Mouse (Mus musculus) splenic B cell, adult 2 months (primary cell): ENCODE measurements at regions not wholly inside any gene's neighbourhood (a gene's known extent, or its start where the extent isn't known, plus 50 kb on each side); places are given as distances from the start of the nearest gene placed in this dataset.

Source experiments
- DNase-seq: peaks from one replicate; pipeline ENCODE4 v3.0.0-alpha.2; 2011; ENCODE audit warnings: low read depth, low spot score
- H3K27me3 ChIP-seq: 2 replicates; pipeline ENCODE4 v1.6.1; 2012; ENCODE audit warnings: mild to moderate bottlenecking, low read length, moderate library complexity, mixed read lengths; ENCODE audit not compliant: control insufficient read depth, poor library complexity, insufficient read depth, severe bottlenecking
- H3K36me3 ChIP-seq: 2 replicates; pipeline ENCODE4 v1.6.1; 2012; ENCODE audit warnings: mild to moderate bottlenecking, low read length, moderate library complexity, mixed read lengths; ENCODE audit not compliant: control insufficient read depth, poor library complexity, insufficient read depth, severe bottlenecking

DNA sequence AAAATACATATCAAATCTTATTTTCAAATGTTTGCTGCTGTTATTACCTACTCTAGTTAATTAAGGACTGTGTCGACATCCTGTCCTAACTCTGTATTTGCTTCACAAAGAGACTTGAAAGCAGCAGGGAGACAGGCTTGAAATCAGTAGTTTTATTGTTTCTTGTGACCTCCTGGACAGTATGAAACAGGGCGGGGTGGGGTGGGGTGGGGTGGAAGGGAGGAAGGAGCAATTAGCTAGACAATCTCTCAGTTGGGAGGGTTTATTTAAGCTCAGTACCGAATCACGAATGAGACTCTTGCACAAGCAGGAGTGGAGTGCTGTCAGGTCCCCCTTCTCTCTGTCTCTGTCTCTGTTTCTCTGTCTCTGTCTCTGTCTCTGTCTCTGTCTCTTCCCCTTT, 421.2 kb downstream of the Btg1 start:
- H3K27me3 ChIP-seq: no peaks in the 10 kb centered on the region

DNA sequence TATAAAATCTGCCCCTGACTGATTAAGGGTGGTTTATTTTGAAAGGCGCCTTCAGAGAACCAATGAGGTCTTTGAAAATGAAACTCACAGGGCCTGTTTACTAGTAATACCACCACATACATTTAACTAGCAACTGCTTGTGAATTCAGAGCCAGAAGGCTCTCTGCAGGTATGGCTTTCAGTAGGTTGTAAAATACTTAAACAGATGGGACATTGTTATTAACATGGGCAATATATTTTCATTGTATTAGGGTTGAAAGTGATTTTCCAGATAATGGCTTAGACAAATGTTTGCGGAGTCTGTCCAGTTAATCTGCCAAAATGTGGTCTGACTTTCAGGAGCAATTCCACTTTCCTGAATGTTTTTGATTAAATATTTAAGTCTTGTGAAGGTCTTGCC, 430.8 kb downstream of the Btg1 start:
- DNase-seq: no peak
- Histone ChIP-seq H3K36me3 (no peaks in the 10 kb centered on the region), H3K27me3 (no peaks in the 10 kb centered on the region)

More for the DNA sequence above, 421.2 kb downstream of the Btg1 start:
- no peak for DNase-seq
- H3K36me3 ChIP-seq: no peaks in the 10 kb centered on the region

DNA sequence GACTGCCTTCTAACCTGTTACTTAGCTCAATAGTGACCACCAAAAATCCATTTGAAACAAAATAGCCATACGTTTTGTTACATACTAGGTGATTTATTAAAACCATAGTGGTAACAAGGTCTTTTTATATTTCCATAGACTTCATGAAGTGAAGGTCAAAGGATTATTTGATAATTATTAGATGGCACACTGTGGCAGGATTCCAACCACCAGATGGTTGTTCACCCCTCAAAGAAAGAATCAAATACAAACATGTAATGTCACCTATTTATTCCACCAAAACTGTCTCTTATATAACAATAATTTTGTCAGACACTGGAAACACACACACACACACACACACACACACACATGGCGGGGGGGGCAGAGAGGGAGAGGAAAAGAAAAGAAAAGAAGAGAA, 431.2 kb downstream of the Btg1 start:
- Histone ChIP-seq H3K27me3 (no peaks in the 10 kb centered on the region), H3K36me3 (no peaks in the 10 kb centered on the region)
- DNase-seq: no peak

DNA sequence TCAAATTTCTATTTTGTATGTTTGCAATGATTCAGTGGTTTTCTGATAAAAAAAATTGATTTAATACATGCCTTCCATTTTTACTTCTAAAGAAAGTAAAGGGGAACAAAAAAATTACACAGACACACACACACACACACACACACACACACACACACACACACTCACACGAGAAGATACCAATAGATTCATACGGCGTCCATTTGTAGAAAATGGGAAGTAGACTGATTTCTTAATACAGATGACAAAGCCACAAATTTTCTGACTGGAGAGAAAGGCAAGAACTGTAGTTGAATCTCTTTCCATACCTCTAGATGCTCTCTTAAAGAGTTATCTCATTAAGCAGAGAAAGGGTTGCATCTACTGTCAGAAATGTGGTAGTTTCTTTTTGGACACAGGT, 424.9 kb upstream of the Dcn start:
- no peaks in the 10 kb centered on the region for H3K27me3 ChIP-seq
- no peaks in the 10 kb centered on the region for H3K36me3 ChIP-seq
- DNase-seq: no peak

DNA sequence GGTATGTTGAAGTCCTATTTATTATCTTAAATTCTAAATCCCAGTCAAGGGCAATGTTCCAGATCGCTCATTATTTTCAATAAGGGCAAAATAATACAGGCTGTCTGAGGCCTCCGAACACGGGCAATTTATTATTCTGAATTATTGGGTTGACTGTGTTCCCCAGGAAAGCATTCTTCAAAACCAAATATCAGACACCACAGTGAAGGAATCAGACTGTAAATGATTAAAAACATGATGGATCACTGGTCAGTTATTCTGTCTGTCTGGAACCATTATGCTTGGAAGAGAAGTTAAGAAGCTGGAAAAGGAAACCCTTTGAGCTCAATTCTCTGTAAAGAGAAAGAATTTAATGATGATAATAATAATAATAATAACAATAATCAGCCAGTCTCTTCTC, 417.4 kb upstream of the Dcn start:
- no peak for DNase-seq
- Histone ChIP-seq H3K27me3 (no peaks in the 10 kb centered on the region), H3K36me3 (no peaks in the 10 kb centered on the region)

DNA sequence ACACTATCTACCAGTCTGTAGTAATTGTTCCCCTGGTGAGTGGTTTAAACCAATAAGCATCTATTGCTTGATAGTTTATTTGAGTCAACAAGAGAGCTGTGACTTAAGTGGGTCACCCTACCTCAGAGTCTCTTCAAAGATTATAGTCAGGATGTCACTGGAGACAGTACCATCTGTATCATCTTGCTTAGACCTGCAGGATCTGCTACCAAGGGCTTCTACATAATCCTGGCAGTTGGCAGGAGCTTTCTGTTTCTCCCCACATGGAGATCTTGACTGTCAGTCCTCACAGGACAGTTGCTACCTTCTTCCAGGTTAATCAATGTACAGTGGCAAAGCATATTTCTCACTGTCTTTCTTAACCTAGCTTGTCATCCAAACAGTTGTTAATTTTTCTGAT, 414.9 kb upstream of the Dcn start:
- DNase-seq: no peak
- Histone ChIP-seq H3K27me3 (no peaks in the 10 kb centered on the region), H3K36me3 (no peaks in the 10 kb centered on the region)

DNA sequence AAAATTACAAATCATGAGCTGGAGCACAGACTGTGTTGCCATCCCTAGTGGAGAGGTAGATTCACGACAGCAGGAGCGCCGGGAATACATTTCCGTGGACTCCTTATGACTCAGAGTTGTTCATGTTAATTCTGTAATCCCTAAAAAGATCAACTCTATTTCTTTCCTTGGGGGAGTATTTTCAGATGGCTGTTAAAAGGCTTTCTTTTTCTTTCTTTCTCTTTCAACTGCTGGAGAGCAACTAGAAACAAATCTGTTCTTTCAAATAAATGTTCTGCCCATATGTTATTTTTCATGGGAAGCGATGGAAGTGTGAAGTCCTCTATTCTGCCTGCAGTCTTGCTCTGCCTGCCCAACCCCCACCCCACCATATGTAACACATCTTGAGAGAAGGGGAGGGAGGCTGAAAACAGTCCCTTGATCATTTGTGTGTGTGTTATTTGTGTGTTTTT, 401.4 kb upstream of the Dcn start:
- no peaks in the 10 kb centered on the region for H3K36me3 ChIP-seq
- no peaks in the 10 kb centered on the region for H3K27me3 ChIP-seq
- no peak for DNase-seq

DNA sequence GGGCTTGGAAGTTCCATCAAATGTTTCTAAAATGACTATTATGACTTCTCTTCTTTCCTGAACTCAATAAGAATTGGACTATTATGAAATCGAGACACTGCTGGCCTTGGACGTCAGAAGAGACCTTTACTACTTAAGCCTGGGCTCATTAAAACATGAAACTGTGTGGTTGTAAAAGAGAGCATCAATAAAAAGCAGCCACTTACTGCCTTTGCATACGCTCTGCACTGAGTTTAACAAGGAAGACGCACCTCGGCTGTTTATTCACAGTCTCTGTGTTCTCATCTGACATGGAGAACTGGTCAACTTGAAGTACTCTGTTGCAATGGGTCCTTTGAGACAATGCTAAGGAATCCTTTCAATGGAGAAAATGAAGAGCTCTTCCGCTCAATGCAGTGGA, 399.8 kb upstream of the Dcn start:
- Histone ChIP-seq H3K36me3 (no peaks in the 10 kb centered on the region), H3K27me3 (no peaks in the 10 kb centered on the region; the same call in 1 of the 2 replicates)
- DNase-seq: no peak

DNA sequence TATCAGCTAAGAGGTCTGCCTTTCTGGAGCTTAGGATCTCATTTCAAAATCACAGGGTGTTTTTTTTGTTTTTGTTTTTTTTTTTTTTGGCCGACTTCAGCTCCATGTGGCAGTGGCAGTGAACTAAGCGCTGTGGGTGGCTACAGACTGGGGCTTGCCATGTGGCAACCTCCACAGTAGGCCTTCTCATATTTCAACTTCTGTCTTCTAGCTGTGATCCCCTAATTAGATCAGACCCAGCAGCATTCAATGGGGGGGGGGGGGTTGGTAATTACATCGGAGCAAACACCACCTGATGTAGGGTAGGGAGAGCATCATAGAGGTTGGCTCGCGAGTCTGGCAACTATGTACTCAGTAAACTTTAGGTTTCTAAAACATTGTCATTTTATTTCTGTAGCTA, 392.1 kb upstream of the Dcn start:
- H3K27me3 ChIP-seq: no peaks in the 10 kb centered on the region; the same call in 1 of the 2 replicates
- DNase-seq: no peak
- no peaks in the 10 kb centered on the region for H3K36me3 ChIP-seq

DNA sequence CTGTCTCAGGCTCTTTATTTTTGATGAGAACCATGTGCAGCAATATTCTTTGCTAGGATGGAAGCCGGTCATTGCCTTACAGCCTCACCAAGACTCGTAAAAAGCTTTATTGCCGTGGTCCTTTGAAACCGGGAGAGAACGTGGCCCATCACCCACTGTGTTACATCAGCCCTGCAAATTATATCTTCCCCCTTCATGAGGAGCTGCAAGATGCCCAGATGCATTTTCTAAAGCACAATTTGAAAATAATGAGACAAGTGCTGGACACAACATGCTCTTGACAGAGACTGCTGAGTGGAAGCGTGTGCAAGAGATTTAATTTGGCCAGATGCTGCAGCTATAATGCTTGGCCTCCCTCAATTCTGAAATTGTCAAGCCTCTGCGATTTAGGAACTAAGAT, 389.2 kb upstream of the Dcn start:
- H3K36me3 ChIP-seq: no peaks in the 10 kb centered on the region
- no peaks in the 10 kb centered on the region for H3K27me3 ChIP-seq
- DNase-seq: no peak

DNA sequence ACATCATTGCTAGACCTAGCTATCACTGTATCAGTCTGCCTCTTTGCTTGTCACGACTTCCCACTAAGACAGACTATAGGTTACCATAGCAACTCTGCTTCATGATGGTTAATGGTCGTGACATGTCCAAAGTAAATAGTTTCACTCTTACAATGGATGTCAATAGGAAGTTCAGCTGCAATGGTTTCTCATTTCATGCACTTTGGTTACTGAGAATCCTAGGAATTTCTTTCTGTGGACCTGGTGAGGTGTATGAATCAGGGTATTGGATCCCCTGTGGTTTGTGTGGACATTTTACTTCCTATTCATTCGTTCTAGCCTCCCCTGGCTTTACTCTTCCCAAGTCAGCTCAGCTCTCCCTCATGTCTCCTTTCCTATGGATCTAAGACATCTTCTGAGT, 385.5 kb upstream of the Dcn start:
- Histone ChIP-seq H3K36me3 (no peaks in the 10 kb centered on the region), H3K27me3 (no peaks in the 10 kb centered on the region)
- no peak for DNase-seq

DNA sequence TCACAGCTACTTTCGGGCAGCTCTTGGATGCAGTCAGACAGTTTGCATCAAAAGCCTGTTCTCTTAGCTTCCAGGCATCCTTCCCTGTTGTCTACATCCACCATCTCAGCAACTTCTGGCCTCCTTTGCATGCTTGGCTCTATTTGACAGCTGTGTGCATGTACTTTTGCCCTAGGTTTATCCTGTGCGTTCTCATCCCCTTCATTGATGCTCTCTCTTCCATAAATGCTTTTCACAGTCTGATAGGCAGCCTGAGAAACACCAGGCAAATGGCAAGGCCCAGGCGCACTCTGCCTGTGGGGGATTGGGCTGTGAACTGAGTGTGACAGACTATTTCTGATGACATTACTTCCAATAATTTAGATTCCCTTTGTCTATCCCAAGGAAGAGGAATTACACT, 364.9 kb upstream of the Dcn start:
- no peaks in the 10 kb centered on the region for H3K36me3 ChIP-seq
- DNase-seq: no peak
- peaks cover 2% of the 10 kb centered on the region; the same call in 1 of the 2 replicates for H3K27me3 ChIP-seq

DNA sequence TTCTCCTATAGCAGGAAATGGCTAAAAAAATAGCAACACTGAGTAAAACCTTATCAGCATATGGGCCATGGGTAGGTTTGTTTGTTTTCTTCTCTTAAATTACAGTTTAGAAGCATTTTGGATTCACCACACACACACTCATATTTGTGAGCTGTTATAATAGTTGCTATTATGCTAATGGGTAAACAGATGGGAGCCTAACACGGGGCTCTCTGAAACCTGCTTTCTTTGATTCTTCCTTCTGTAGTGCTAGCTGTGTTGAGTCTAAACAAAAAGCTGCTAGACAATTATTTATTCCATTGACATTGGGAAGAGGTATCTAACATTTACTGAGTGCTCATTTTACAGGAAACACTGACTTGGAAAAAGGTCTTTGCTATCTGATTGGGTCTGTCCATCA, 356.7 kb upstream of the Dcn start:
- no peak for DNase-seq
- Histone ChIP-seq H3K36me3 (no peaks in the 10 kb centered on the region), H3K27me3 (no peaks in the 10 kb centered on the region; the same call in 1 of the 2 replicates)

DNA sequence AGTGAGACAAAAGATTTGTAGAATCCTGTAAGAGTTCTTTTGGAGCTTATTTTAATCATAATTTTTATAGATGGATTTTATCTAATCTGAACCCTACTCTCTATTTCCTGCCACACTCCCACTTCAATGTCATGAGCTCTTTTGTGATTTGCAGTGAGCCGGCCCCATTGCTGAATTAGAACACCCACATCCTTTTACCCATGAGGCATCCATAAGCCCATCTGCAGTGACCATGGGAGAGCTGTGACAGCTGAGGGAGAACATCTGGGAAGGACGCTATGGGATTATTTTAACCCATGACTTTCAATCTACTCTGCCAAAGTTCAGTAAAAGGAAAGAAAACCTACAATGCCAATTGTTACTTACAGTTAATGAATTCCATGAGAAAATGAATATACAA, 337.8 kb upstream of the Dcn start:
- no peaks in the 10 kb centered on the region for H3K27me3 ChIP-seq
- H3K36me3 ChIP-seq: no peaks in the 10 kb centered on the region
- DNase-seq: no peak

DNA sequence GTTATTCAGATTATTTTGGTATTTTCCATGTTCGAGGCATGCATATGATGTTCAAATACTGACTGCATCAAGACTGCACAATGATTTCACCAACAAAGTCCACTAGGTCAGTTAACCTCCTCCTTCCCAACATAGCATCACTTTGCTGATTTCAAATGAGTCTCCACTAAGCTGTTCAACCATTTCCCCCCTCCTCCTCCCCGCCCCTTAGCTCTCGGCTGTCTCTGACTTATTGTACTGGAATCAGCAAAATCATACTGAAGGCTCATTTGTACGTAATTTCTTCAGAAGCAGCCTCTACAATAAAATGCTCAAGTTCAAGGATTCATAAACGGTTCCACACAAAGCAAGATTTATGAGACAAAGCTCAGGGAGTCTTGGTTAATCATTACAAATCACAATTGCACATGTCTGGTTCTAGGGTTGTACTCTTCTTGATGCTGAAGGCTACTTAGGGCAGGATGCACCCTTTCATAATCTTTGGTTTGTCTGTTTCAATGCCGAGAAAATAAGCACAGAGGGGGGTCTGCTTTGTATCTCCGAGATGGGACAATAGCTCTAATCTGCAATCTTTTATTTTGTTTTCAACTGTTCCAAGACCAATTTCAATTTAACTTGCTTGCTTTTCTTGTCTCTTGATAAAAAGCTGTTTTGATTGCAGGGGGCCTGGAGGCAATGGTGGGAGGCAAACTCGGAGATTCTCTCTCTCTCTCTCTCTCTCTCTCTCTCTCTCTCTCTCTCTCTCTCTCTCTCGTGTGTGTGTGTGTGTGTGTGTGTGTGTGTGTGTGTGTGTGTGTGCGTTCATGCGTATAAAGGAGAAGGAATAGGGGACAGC, 320.6 kb upstream of the Dcn start:
- Histone ChIP-seq H3K36me3 (no peaks in the 10 kb centered on the region), H3K27me3 (no peaks in the 10 kb centered on the region)
- no peak for DNase-seq

DNA sequence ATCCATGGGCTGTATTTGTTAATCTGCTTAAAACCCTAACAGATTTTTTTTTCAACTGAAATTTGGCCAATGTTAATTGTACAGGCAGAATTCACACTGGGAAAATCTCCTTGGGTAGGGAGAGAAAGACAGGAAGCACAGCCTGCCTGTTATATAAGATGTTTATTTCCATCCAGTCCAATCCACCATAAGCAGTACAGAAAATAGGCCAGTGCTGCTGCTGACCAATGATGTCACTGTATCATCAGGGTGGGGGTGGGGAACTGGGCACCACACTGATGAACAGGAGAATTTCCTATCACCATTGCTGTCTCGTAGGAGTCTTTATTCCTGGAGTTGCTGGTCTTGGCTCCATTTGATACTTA, 320.0 kb upstream of the Dcn start:
- Histone ChIP-seq H3K27me3 (no peaks in the 10 kb centered on the region), H3K36me3 (no peaks in the 10 kb centered on the region)
- DNase-seq: no peak
